Mouse (Mus musculus) liver, embryonic 14.5 days (tissue): ENCODE data around the gene Mmachc.
"Not testable (repeated sequence)": the region's sequence is repeated elsewhere in the genome, so short reads cannot be mapped to it uniquely, and the experiment has no call there.

ENCODE experiments used
- CTCF ChIP-seq: IDR thresholded peaks from 2 replicates; pipeline ENCODE4 v1.5.1; 2016; ENCODE audit warnings: antibody characterized with exemption, low read depth, control low read depth
- EP300 ChIP-seq: IDR thresholded peaks from 2 replicates; pipeline ENCODE4 v1.6.1; 2016; ENCODE audit warnings: antibody characterized with exemption, low read depth

DNA sequence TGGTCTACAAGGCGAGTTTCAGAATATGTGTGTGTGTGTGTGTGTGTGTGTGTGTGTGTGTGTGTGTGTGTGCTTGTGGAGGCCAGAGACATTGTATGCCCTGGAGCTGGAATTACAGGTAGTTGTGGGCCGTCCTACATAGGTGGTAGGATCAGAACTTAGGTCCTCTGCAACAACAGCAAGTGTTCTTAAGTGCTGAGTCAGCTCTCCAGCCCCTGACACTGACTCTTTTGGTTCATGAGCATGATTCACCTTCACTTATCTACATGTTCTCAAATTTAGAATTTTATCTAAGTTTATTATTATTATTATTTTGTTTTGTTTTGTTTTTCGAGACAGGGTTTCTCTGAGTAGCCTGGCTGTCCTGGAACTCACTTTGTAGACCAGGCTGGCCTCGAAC, 27.7 kb downstream of the Mmachc start:
- not testable (repeated sequence) for TF ChIP-seq CTCF, EP300
